Mouse (Mus musculus) gastrocnemius, postnatal 36 days (tissue): ENCODE measurements around the gene Zdbf2. TPM values are rescaled to one million over a fixed set of nuclear protein-coding genes. Genes with fewer than 3 reads are reported as not detected.
A peak's percentile ranks its signal among the peaks of the same experiment; 100 is the strongest.

ENCODE experiments used
- DNase-seq, 2 experiments: peaks; one replicate each; pipeline ENCODE4 v3.0.0; 2022
- intact Hi-C: fragments of 180-260 bp; cut with DNase I; formaldehyde crosslinking; loops from one replicate; pipeline ENCODE4 v1.15.1; 2025
- long read RNA-seq, 2 experiments: library from polyadenylated mRNA; stranded (forward); transcript quantifications; one replicate each; pipeline ENCODE4 v2.0.0; 2021
- total RNA-seq, 2 experiments: library from RNA; stranded (reverse); gene quantifications; 2 replicates each; pipeline ENCODE4 v1.2.3; 2021

Zdbf2 gene
- total RNA-seq: 1 to 10 TPM; 2.1 to 2.2 TPM
- long read RNA-seq, experiment 1: 0 reads
- long read RNA-seq, experiment 2, partial matches to known transcripts: 0 of 1 reads
- long read RNA-seq, experiment 2, other reads (novel, unspliced or antisense): 1 of 1 reads

- no peak for DNase-seq
Observed at GRCm38 (mm10) chr1:63272741-63273338, at the start of gene Zdbf2. TSS of gene Zdbf2 (plus strand) at chr1:63273265.

DNA sequence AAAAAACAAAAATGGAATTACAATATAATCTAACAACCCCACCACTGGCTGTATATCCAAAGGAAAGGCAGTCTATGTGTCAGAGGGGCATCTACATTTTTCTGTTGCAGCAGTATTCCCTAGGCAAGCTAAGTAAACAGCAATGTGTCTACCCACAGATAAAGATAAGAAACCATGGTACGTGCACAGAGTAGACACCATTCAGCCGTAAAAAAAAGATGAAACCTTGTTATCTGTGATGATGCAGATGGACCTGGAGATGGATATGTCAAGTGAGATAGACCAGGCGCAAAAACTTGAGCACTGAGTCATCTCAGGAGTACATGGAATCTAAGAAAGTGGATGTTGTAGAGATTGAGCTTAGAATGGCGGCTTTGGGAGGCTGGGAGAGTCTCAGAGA is 48.1 kb upstream of the Zdbf2 start:
- no peak for DNase-seq
- intact Hi-C loops: no loop called here

More at GRCm38 (mm10) chr1:63272741-63273338, at the start of gene Zdbf2:
- intact Hi-C loops: no loop called here

DNA sequence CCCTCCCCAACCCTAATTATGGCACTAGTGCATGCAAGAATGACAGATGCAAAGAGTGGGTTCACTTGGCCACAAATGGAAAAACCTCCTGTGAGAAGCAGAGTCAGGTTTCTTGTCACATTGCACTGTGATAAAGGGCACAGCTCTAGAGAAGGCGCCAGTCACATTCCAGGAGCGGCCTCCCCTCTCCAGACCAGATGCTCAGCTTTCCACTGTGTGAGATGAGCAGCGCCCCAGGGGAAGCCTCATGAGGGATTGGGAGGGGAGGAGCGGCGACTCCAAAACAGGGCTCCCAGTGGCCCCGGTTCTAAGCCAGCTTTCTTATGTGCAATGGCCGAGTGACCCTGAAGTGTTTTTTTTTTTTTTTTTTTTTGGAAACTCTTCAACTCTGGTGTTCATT is 47.2 kb upstream of the Zdbf2 start:
- intact Hi-C loops: no loop called here
- DNase-seq: no peak

GRCm38 (mm10) chr1:63227241-63227640 is 45.8 kb upstream of the Zdbf2 start:
- no peak for DNase-seq
- intact Hi-C loops: no loop called here

- no peak for DNase-seq
- intact Hi-C loops: loop anchor here (5.0 kb wide), 1 partner anchor 50 kb away; no protein-coding TSS in a partner anchor
Observed at GRCm38 (mm10) chr1:63237371-63237770, 35.7 kb upstream of the Zdbf2 start.

GRCm38 (mm10) chr1:63239305-63239704 is 33.8 kb upstream of the Zdbf2 start:
- intact Hi-C loops: loop anchor here (5.0 kb wide), 1 partner anchor 52 kb away; no protein-coding TSS in a partner anchor
- DNase-seq: no peak

DNA sequence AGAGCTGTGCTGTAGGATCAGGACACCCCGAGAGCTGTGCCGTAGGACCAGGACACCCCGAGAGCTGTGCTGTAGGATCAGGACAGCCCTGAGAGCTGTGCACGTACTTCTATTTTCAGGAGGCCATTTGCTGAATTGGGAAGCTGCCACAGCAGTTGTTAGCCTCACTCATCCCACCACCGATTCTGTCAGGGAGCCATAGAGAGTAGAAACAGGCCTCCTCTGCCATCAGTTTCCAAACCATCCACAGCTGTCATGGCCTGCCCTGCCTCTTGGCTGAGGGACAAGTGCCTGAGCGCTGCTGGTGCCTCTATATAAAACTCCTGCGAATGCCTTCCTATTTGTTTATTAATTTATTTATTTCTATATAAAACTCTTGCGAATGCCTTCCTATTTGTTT is 33.3 kb upstream of the Zdbf2 start:
- DNase-seq: peak in 1 of 2 experiments; percentile 33
- intact Hi-C loops: loop anchor here (5.0 kb wide), 1 partner anchor 52 kb away; no protein-coding TSS in a partner anchor

DNA sequence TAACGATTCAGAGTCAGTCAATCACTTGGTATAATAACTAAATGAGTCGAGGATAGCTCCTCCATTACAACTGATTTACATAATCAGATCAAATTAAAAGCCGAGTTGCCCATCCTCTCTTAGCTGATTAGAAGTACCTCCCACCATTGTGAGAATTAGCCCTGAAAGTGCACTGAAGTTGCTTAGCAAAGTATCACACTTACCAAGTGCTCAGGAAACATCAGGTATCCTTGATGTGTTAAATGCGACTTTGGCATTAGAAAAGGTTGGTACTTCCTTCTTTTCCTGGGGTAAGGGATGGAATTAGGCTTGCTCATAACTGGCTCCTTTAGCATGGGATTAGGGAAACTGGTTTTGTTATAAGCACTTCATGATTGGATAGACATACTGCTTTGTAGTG is 29.2 kb upstream of the Zdbf2 start:
- intact Hi-C loops: no loop called here
- no peak for DNase-seq

DNA sequence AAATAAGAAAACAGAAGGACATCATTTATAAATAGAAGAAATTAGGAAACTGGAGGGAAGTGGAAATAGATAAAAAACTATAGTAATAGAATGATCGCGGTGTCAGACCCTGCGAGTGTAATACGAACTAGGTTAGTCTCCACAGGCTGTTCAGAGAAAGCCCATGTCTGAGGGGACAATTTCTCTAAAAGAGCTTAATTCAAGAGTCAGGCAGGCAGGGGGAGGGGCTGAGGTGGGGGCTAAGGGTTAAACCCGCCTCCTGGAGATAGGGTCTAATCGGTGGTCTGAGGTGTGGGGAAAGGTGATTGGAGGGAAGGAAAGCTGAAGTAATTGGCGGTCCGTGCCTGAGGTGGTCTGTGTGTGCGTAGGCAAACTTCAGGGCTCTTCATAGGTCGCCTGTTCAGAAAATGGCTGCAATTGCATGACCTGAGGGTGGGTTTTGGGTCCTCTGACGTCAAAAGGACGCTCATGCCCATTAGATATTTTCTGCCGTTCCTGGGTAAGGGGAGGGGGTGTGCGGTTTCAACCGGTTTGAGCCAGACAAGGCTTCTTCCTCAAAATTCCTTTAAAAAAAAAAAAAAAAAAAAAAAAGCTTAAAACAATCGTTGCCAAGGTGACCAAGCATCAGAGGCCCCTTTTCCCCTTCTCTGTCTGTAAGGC is 26.1 kb upstream of the Zdbf2 start:
- no peak for DNase-seq
- intact Hi-C loops: no loop called here

DNA sequence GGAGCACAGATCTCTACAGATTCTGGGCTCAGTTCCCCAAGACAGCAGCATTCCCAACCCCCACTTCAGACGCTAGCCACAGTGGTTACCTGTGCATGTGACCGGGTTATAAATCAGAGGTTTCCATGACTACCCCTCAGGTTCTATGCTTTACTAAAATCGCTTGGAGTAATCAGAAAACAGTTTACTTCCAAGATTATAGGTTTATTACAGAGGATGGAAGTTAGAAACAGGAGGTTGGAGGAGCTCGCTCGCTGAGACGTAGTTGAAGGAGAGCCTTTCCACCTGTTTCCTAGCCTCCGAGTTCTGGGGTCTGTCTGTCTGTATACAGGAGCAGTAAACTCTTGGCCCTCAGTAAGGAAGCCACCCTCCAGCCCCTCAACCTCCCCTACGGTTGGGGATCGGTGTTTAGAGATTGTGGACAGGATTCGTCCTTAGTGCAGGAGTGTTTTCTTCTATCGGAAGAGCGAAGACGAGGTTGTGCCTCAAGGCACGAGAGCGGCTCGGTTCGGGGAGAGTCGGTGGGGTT is 25.2 kb upstream of the Zdbf2 start:
- DNase-seq: no peak
- intact Hi-C loops: no loop called here

GRCm38 (mm10) chr1:63248360-63248851 is 24.7 kb upstream of the Zdbf2 start:
- DNase-seq: no peak
- intact Hi-C loops: no loop called here

DNA sequence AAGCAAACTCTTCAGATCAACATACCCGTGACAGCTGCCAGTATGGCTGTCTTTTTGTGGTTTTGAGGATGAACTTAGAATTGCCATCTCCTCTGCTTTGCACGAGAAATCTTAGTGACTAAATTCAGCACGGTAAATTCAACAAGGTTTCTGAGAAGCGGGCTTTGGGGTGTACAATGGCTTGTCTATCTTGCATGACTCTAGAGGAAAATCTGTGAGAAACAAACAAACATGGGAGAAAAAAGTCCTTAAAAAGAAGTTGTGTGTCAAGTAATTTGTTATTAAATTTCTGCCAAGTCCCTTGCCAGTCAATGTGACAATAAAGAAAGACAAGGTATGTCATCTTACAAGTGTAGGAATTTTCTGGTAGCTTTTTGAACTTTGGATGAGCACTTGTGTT is 23.8 kb upstream of the Zdbf2 start:
- DNase-seq: no peak
- intact Hi-C loops: no loop called here

DNA sequence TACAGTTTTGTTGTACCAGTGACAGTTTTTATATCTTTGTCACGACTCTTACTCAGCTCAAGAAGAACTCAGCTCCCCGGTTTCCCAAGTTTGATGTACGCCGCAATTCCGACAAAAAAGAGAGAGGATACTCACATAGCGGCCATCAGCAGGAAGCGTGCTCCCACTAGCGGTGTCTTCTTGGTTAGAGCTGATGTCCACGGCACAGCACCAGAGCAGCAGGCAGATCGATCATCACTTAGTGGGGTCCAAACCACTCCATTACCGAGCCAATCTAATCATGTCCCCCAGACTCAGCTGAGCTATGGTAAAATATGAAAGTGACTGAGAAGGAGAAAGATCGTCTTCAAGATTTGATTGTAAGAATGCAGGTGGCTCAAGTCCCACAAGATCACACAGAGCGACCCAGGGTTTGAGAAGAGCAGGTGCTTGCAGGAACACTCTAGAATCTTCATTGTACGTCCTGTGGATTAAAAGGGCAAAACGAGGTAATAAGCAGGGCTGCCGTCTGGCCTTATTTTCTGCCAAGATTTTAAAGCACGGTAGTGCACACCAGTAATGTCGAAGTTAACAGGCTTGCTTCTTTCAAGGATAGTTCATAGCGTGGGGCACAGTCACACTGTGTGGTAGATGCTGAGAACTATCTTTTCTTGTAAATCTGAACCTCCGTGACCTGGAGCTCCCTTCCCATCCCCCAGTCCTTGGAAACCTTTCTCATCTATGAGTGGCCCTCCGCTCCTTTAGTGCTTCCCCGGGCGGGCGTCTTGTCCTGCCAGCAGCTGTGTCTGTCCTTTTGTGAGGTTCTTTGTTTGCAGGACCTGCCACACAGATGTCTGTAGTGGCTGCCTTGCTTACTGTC is 20.5 kb upstream of the Zdbf2 start:
- intact Hi-C loops: loop anchor here (5.0 kb wide), 1 partner anchor 70 kb away; no protein-coding TSS in a partner anchor
- DNase-seq: peak in 1 of 2 experiments; percentile 8

DNA sequence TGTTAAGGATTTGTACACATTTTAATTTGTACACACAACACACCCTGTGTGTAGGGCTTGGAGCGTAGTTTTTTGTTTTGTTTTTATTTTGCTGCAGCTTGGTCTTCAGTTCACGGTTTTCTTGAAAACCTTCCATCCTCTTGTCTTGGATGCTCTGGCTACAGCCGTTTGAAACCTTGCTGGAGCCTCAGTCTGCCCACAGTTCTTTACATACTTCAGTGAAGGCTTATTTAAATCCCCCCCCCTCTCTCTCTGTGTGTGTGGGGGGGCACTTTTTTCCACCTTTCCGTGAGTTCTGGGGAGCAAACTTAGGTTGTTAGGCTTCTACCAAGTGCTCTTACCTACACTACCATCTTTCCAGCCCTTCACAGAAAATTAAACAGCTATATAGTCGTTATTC is 19.8 kb upstream of the Zdbf2 start:
- intact Hi-C loops: loop anchor here (5.0 kb wide), 1 partner anchor 71 kb away; no protein-coding TSS in a partner anchor
- no peak for DNase-seq

- DNase-seq: no peak
- intact Hi-C loops: no loop called here
Observed at GRCm38 (mm10) chr1:63255101-63255500, 18.0 kb upstream of the Zdbf2 start.

DNA sequence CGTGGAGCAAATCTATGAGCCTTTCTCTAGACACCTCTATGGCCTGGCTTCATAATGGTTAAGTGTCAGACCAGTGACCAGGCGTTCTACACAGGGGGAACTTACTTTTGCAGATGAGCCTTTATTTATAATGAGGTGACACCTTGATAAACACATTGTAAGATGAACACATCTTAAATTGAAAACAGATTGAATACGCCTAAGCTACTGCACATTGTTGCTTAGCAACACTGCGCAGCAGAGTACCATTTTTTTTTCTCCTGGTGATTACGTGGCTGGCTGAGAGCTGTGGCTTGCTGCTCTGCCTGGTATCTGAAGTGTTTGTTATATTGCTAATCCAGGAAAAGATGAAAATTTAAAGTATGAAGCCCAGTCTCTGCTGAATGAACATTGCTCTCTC is 17.0 kb upstream of the Zdbf2 start:
- DNase-seq: no peak
- intact Hi-C loops: no loop called here

- DNase-seq: no peak
- intact Hi-C loops: no loop called here
Observed at GRCm38 (mm10) chr1:63258501-63258900, 14.6 kb upstream of the Zdbf2 start.

DNA sequence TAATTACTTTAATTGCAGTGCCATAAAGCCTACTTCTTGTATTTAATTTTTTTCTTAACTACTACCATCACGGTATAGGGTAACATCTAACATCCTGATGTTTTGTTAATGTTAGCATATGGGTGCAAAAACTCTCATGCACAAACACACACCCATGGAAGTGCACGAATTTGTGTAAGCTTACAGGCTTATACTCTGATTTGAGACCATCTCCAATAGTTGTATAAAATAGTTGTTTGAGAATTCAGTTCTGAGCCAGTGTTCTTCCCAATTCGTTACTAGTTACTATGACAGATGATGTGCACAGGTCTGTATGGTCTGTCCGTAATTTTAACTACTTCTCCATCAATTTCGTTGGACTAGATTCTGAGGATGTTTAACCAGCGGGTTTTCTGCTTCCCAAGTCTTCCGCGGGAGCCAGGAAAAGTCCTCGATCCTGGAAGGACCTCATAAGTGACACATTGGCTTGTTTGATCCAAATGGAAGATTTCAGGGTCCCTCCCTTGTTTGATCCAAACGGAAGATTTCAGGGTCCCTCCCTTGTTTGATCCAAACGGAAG is 13.7 kb upstream of the Zdbf2 start:
- intact Hi-C loops: no loop called here

GRCm38 (mm10) chr1:63259916-63260741 is 12.9 kb upstream of the Zdbf2 start:
- DNase-seq: no peak
- intact Hi-C loops: no loop called here

More for the DNA sequence above, 13.7 kb upstream of the Zdbf2 start:
- DNase-seq: no peak

DNA sequence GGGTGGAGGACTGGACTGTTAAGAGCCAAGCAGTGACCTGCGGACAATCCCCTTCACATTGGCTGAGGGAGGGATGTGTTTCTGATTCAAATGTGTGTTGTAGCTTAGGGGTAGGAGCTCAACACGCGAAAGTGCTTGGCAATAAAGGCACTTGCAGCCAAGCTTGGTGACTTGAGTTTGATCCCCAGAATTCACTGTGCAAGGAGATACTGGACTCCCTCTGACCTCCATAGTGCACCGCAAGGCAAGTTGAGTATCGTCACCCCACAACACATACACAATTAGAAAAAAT is 12.4 kb upstream of the Zdbf2 start:
- intact Hi-C loops: no loop called here
- DNase-seq: no peak
